In genomic region chr11:50814233-50814632, GRCm38 (mm10) we compare ENCODE assay signal across 35 mouse cellular contexts. TPM values are rescaled to one million over a fixed set of nuclear protein-coding genes. Genes with fewer than 3 reads are reported as not detected.
"Had no signal": no experiment of that assay in that cellular context is flagged by ENCODE, and none has a peak within 500 bp of the region (broad histone marks: within the 10 kb centered on the region; RNA-seq: fewer than 3 reads in every experiment).

No protein-coding gene starts in this region.

- H3K4me3 ChIP-seq: gastrocnemius, adult 2 months; heart, embryonic 10.5 days; heart, embryonic 12.5 days; hindbrain, embryonic 15.5 days; layer of hippocampus, adult 2 months; left cerebral cortex, adult 2 months; limb, embryonic 10.5 days; limb, embryonic 12.5 days; liver, embryonic 13.5 days; liver, embryonic 15.5 days had no signal

- H3K4me1 ChIP-seq: heart, embryonic 10.5 days; heart, embryonic 12.5 days; hindbrain, embryonic 13.5 days; hindbrain, embryonic 15.5 days; limb, embryonic 10.5 days; limb, embryonic 12.5 days; liver, embryonic 13.5 days; liver, embryonic 15.5 days had no signal

- H3K27me3 ChIP-seq: heart, embryonic 12.5 days; hindbrain, embryonic 13.5 days; hindbrain, embryonic 15.5 days; limb, embryonic 12.5 days; liver, embryonic 13.5 days; liver, embryonic 15.5 days had no signal

- DNase-seq: gastrocnemius, adult 2 months; gastrocnemius, postnatal 10 days; gastrocnemius, postnatal 25 days; heart, adult 18-20 months; heart, postnatal 10 days; kidney, adult 11 months; kidney, adult 8-10 months; kidney, postnatal 10 days; kidney, postnatal 25 days; kidney, postnatal 4 days; liver; liver, embryonic 13.5 days had no signal

- ATAC-seq: hindbrain, postnatal 0 days had no signal

- H3K27ac ChIP-seq: gastrocnemius, adult 2 months; heart, embryonic 10.5 days; hindbrain, embryonic 13.5 days; hindbrain, embryonic 15.5 days; hindbrain, postnatal 0 days; layer of hippocampus, adult 2 months; left cerebral cortex, adult 2 months; limb, embryonic 10.5 days; limb, embryonic 12.5 days; liver, embryonic 13.5 days; liver, embryonic 15.5 days had no signal

- H3K9ac ChIP-seq: heart, embryonic 12.5 days; hindbrain, embryonic 13.5 days; hindbrain, embryonic 15.5 days; limb, embryonic 12.5 days; liver, embryonic 13.5 days; liver, embryonic 15.5 days had no signal

- H3K4me2 ChIP-seq: heart, embryonic 12.5 days; hindbrain, embryonic 13.5 days; hindbrain, embryonic 15.5 days; limb, embryonic 12.5 days; liver, embryonic 11.5 days; liver, embryonic 13.5 days; liver, embryonic 15.5 days had no signal

RNA-seq across cellular contexts. Expression of gene Grm6, which starts 36.3 kb away (rescaled TPM):
- total RNA-seq: gastrocnemius, adult 2 months; gastrocnemius, postnatal 10 days; gastrocnemius, postnatal 25 days; gastrocnemius, postnatal 4 days; granulocyte monocyte progenitor cell, adult 5-6 weeks; heart, adult 8-10 months; heart, postnatal 10 days; heart, postnatal 25 days; hindbrain, postnatal 0 days; layer of hippocampus, adult 2 months; layer of hippocampus, postnatal 10 days; layer of hippocampus, postnatal 25 days; left cerebral cortex, adult 2 months; left cerebral cortex, postnatal 14 days; left cerebral cortex, postnatal 36 days had no signal
- polyA plus RNA-seq: heart, embryonic 12.5 days; heart, embryonic 16.5 days; hindbrain, embryonic 11.5 days; hindbrain, embryonic 13.5 days; hindbrain, embryonic 15.5 days; hindbrain, postnatal 0 days; intestine, embryonic 14.5 days; kidney, embryonic 14.5 days; limb, embryonic 10.5 days; liver, embryonic 13.5 days had no signal
